Mouse (Mus musculus) ES-E14 (cell line): ENCODE data around the gene Rad54l.

Experiments
- CHD2 ChIP-seq: IDR thresholded peaks from 2 replicates; pipeline ENCODE4 v1.6.1; 2014; ENCODE audit warnings: mild to moderate bottlenecking, low read depth, low read length, inconsistent platforms
- HCFC1 ChIP-seq: IDR thresholded peaks from 2 replicates; pipeline ENCODE4 v1.6.1; 2012; ENCODE audit warnings: low read length, inconsistent platforms, borderline replicate concordance; ENCODE audit not compliant: insufficient read depth
- MAFK ChIP-seq: IDR thresholded peaks from 2 replicates; pipeline ENCODE4 v1.6.1; 2014; ENCODE audit warnings: mild to moderate bottlenecking, low read depth, low read length, inconsistent platforms; ENCODE audit not compliant: insufficient read depth
- ZNF384 ChIP-seq: IDR thresholded peaks from 2 replicates; pipeline ENCODE4 v1.6.1; 2012; ENCODE audit warnings: low read depth, low read length, inconsistent platforms

- TF ChIP-seq HCFC1 (peak; percentile 96), ZNF384 (no peak), MAFK (no peak), CHD2 (no peak)
Measured at GRCm38 (mm10) chr4:116074861-116075620, 48.4 kb downstream of the Rad54l start, which contains the start of the genes Uqcrh and Lrrc41.
